Mouse (Mus musculus): Measurements from ENCODE around the gene Slc2a4.

- TF ChIP-seq CTCF (conservative IDR thresholded peaks at IDR 0.05; ENCODE audit: insufficient read depth, insufficient read length, low read depth, low read length) (no peak), POLR2A (IDR thresholded peaks at IDR 0.05; ENCODE audit: low read depth, low read length) (no peak)
Measured at GRCm38 (mm10) chr11:69914372-69914764, 33.6 kb downstream of the Slc2a4 start.
